Mouse (Mus musculus): ENCODE data around the gene Tmem86b.

Tmem86b gene

DNA sequence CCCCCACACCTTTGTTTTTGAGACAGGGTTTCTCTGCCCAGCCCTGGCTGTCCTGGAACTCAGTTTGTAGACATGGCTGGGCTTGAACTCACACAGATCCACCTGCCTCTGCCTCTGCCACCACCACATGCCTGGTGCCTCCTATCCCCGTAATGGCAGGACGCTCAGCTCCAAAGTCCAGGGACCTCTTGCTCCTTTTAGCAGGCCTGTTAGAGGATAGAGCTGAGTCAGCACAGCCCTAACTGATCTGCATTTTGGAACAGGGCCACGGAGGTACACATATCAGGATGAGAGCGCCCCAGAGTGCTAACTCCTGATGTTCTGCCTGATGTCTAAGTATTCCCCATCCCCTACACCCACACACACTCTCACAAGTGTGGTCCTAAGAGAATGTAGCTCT, at the start of gene Tmem86b:
Gene Tmem86b, minus strand, starts transcription at position 392 of the 400 bp plus-strand sequence.
- DNase-seq (ENCODE audit: low read depth): no peak

DNA sequence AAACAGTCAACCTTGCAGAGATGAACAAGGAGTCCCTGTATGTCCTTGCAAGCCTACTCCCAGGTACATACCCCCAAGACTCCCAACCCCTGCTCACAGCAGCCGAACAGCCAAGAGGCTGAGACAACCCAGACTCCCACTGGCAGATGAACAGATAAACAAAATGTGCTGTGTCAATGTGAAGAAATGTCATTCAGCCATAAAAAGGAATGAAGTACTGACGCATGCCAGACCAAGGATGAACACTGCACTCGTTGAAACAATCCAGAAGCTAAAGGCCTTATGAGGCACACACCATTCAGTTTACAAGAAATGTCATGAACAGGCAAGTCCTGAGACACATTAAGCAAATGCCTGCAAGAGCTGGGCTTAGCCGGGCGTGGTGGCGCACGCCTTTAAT, 44.0 kb upstream of the Tmem86b start:
- DNase-seq (ENCODE audit: low read depth): no peak

DNA sequence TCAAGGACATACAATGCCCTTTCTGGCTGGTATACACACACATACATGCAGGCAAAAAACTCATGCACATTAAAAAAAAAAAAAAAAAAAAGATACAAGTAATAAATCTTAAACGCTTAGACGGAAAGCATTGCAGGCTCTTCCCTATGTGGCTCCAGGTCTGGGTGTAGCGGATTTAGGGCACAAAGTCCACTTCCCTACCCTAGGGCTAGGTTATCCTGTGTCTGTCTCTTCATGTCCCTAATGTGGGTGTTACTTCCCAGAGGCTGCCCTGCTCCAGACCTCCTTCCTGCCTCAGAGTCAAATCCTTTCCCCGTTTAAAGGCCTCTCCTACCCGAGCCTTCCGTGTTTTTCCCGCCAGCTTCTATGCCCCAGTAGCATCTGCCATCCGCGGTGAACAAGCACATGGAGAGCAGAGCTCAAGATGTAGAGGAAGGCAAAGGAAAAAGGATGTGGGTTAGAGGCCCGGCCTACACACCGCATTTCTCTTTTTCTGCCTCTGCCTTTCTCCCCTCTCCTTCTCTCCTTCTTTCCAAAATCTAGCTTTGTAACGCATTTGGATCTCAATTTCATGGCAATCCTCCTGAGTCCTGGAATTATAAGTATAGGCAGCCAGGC, 43.0 kb upstream of the Tmem86b start:
- DNase-seq (ENCODE audit: low read depth): no peak

DNA sequence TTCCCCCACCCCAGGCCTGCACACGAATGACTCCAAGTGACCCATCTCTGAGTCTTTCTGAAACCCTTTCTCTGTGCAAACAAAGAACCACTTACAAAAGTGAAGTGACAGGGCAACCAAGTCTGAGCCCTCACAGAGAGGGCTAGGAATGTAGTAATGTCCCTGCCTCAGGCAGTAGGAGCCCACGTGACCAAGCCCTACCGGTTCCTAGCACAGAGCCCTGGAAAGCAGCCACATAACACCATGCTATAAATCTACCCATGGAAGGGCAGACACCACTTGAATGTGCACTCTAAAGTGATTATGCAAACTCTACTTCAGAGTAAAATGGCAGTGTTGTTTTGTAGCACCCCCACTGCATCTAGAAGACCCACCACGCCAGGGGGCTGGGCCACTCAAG, 40.7 kb upstream of the Tmem86b start:
- DNase-seq (ENCODE audit: low read depth): no peak

DNA sequence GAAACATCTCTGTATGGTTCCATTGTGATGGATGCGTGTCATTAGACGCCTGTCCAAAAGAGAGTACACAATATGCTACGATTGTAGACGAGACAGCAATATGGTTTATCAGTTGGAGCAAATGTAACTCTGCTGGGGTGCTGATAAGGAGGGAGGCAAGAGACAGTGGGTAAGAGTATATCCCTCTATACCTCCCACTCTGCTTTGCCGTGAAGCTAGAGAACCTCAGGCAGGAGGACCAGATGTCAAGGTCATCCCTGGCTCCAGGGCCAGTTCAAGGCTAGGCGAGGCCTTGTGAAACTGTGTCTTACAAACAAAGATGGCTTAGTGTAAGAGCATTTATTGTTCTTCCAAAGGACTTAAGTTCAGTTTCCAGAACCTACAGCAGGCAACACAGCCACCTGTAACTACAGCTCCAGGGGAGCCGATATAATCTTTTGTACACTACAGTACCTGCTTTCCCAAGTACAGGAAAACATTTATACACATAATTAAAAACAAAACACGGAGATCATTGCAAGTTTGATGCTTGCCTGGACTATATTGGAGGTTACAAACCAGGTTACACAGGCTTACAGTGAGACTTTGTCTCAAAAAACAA, 39.5 kb upstream of the Tmem86b start:
- no peak for DNase-seq (ENCODE audit: low read depth)

DNA sequence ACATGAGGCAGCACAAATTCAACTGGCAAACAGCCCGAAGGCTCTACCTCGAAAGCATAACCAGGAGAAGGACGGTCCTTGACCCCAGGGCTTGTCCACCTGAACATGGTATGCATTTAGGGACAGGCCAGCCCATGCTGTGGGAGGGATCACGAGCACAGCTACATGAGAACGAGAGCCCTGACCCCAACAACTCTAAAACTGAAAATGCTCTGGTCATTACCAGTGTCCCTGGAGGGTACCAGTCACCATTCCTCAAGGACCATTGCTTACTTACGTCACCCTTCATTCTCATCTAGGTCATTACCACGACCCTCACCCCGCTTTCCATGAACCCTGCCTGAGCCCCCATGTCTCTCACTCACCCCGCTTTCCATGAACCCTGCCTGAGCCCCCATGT, 37.9 kb upstream of the Tmem86b start:
- DNase-seq (ENCODE audit: low read depth): no peak

DNA sequence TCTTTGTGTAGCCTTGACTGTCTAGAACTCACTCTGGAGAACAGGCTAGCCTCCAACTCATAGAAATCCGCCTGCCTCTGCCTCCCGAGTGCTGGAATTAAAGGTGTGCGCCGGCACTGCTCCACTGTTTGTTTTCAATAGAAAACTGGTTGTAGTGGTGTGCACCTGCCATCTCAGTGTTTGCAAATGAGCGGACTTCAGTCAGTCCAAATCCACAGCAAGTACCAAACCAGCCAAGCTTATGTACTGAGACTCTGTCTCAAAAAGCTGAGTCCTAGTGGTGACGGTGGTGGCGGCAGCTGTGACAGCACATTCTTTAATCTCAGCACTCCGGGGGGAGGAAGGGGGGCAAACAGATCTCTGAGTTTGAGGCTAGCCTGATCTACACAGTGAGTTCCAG, 37.3 kb upstream of the Tmem86b start:
- no peak for DNase-seq (ENCODE audit: low read depth)

DNA sequence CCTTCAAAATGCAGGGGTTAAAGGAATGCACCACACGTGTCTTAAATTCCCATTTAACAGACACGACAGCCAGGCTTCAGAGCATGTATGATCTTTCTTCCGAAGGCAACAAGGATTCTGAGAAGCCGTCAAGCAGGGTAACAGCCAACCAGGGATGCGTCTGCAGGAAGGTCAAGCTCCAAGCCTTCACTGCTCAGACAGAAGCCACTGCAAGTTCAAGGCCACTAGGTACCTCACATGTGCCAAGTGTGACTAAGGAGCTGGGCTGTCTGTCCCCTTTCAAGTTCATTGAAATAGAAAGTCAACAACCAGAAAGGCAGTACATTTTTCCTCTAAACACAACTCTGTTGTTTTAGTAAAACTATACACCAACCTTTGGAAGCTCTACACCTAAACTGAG, 35.6 kb upstream of the Tmem86b start:
- DNase-seq (ENCODE audit: low read depth): no peak

DNA sequence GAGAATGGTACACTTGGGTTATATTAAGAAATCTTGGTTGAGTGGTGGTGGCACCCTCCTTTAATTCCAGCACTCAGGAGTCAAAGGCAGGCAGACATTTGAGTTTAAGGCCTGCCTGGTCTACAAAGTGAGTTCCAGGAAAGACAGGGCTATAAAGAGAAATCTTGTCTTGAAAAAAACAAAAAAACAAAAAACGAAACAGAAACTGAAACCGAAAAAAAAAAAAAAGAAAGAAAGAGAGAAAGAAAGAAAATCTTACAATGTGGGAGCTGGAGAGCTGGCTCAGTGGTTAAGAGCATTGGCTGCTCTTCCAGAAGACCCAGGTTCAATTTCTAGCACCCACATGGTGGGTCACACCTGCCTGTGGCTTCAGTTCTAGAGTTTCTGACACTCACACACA, 32.5 kb upstream of the Tmem86b start:
- DNase-seq (ENCODE audit: low read depth): no peak

DNA sequence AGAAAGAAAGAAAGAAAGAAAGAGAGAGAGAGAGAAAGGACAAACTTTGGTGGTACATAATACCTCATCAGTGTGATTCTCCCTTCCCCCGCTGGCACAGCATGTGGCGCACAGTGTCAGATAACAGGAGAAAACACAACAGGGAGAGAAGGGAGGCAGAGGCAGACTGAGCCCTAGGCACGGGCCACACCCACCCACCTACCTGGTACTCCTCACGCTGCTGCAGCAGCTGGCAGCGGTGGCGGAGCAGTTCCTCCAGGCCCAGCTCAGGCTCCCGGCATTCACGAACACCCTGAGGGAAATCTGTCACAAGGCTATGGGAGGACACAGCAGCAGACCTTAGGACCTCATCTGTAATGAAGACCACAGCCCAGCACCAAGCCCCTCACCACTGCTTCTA, 32.0 kb upstream of the Tmem86b start:
- DNase-seq (ENCODE audit: low read depth): no peak

DNA sequence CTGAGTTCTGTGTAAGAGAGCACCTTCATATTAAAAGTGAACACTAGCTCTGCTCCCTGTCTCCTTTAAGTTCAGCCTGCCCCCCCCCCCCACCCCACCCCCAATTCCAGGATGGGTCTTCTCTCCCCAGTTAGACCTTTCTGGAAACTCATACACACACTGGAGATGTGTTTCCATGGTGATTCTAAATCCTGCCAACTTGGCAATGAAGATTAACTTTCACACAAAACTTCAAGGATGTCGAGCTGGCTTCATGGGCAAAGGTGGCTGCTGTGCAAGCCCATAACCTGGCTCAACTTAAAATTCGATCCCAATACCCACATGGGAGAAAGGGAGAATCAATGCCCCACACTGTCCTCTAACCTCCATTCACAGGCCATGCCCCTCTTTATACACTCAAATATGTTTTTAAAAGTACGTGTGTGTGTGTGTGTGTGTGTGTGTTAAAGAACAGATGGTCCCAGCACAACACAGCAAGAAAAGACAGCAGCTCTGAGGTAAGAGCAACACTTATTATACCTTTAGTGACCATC, 28.8 kb upstream of the Tmem86b start:
- no peak for DNase-seq (ENCODE audit: low read depth)

DNA sequence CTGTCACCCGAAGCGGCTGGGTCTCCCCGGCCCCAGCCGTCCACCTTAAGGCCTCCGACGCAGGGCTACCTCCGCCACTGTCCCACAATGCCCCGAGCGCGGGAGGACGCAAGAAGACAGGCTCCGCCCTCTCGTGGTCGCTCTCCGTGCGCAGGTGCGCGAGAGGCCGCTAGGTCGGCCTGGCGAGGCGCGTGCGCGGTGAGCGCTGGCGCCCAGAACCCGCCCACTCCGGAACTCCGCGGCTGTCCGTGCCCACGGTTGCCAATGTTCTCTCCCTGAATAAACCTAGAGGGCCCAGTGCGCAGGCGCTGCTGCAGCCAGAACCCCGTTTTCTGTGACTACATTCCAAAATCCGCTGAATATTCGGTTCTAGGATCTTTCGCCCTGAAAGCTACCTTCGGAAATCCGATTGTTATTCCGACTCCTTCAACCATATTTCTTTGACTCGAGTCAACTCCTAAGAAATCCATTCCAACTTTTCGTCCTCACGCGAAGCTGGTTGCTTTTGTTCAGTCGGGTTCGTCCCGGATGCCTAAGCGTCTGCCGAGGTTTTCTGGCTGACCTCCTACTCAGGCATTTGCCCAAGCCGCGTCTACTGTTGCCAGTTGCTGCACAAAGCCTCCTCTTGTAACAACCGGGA, 27.8 kb upstream of the Tmem86b start, which contains the start of gene Ppp6r1:
Gene Ppp6r1, minus strand, starts transcription at position 108 of the 640 bp plus-strand sequence.
- peak; percentile 97 for DNase-seq (ENCODE audit: low read depth)

DNA sequence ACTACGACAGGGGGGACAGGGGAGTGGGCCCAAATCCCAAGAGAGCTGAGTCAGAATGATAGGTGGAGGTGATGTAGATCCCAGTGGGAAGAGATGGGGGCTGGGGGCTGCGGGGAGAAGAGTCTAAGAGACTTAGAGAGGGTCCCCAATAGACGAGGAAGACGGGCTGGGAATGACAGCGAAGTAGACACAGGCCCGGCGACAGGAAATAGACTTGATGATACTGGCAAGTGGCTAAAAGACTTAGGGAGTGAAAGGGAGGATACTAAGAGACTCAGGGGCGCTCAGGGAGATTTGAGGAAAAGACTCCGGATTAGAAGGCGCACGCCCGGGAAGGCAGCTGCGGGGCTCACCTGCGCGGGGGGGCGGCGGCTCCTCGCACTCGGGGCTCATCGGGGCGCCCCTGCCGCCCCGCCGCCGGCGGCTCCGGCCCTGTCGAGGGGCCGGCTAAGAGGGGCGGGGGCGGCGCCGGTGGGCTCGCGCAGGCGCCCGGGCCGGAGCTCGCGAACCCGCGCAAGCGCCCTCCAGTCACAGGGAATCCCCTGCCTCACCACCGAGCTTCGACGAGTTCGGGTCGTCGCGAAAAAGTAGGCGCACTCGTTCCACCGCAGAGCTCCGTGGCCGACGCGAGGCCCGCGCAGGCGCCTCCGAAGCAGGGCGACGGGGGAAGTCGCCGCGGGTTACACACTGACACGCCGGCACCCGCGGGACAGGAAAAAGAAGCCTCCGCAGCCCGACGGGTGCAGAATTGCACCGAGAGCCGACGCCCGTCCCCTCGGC, 27.1 kb upstream of the Tmem86b start:
- no peak for DNase-seq (ENCODE audit: low read depth)

DNA sequence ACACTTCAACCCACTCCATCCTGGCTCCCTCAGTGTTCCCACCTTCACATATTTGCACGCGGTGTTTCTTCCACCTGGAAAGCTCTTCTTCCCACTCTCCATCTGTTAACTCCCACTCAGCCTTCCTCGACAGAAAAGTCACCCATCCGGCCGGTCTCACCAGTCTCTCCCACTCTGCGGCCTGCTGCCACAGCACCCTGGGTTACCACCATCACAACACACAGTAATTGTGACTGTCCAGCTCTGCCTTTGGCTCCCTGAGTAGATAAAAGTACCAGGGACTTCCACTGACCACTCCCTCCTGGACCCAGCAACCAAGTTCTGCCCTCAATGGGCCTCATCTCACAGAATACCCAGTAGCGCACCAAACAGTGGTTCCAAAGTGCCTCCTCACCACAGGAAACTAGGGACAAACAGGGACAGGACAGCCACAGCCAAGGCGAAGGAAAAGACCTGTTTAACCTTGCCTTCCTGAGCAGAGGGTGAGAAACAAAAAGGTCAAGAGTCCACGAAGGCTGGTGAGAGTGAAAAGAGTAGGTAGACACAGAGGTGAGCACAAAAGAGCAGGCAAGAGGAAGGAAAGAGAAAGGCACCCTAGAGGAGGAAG, 26.4 kb upstream of the Tmem86b start:
- no peak for DNase-seq (ENCODE audit: low read depth)

DNA sequence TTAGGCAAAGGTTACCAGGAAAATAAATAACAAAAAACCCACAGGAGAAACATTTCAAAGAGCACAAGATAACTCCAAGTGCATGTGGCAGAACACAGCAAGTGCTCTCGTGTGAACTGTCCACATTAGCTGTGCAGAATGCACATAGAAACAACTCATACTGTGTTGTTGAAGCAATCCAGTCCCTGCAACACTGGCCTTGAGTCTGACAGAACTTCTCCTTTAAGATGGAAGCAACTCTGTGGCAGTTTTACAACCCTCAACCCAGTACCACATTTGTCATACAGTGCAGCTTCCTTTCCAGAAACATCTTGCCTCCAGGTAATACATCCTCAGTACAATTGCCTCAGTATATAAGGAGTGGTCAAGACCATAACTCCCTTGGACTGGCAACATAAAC, 25.6 kb upstream of the Tmem86b start:
- no peak for DNase-seq (ENCODE audit: low read depth)

DNA sequence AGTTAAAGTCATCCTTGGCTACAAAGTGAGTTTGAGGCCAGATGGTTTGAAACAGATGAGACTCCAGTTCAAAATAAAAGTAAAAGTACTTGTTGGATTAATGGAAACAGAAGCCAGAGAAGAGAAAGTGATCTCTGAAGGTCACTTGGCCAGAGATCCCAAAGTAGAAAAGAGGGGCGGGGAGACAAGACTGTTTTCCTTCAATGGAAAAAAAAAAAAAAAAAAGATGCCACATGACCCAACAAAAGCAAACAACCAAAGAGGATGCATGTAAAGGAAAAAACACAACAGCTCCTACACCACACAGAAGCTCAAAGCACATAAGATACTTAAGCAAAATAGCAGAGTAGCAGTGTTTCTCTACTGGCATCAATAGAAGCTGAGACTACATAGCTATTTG, 24.7 kb upstream of the Tmem86b start:
- no peak for DNase-seq (ENCODE audit: low read depth)

DNA sequence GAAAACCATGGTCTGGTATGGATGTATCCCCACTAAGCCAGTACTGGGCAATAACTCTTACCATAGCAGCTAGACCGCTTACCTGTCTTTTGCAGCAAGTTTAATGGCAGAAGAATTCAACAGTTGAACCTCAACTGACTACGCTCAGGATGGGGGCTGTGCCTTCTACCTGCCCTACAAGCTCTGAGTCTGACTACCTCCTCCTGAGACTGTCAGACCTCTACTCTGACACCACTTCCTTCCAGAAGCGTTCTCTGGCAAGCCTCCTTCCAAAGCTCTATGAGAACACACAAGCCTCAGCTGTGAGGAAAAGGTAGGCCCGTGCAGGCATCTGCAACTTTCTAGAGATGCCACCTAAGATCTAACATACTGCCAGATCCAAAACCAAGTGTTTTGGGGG, 24.2 kb upstream of the Tmem86b start:
- DNase-seq (ENCODE audit: low read depth): no peak

DNA sequence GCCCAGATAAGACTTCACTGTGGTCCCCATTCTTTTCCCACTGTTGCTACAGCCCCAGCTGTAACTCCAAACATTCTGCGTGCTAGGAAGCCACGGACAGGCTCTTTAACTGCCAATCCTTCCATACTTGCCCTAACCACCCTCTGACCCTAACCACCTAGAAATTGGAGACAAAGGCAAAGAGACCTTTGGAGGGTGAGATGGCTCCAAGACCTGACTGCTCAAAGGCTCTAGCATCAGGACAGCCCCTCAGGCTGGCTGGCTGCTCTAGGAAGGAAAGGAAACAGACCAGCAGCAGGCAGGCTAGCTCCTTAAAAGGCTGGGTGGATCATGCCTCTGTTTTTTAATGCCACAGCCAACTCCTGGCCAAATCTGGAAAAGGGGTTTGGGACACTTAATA, 23.0 kb upstream of the Tmem86b start:
- no peak for DNase-seq (ENCODE audit: low read depth)

DNA sequence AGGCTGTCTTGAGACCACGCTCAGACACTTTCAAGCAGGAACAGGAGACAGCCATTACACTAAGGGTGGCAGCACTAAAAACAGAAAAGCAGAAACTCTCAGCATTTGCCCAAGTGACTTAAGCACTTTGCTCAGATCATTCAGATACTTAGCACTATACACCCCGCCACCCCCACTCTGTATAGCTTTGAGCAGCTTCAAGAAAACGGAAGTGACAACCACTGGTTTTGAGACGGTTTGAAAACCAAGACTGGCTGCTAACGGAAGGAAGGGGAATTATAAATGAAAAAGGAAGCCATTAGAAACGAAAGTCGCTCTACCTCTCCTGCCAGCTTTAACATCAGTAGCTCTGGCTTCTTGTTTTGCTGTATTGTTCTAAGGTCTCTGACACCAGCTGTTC, 22.6 kb upstream of the Tmem86b start:
- no peak for DNase-seq (ENCODE audit: low read depth)

DNA sequence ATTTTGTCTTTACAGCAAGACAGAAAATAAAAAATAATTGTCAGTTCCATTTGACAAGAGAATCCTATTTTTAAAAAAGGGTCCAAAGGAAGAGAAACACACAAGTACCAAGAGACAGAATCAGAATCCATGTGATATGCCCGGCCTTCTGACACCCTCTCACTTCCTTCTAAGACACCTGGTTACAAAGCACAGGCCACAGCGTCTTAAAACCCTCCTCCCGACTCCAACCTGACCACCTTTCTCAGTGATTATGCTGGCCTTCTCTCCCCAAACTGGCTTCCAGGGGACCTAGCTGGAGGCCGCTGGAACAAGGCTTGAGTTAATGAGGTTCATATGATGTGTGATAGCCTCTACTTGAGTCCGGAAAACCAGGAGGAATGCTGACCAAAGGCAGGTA, 22.1 kb upstream of the Tmem86b start:
- DNase-seq (ENCODE audit: low read depth): no peak

DNA sequence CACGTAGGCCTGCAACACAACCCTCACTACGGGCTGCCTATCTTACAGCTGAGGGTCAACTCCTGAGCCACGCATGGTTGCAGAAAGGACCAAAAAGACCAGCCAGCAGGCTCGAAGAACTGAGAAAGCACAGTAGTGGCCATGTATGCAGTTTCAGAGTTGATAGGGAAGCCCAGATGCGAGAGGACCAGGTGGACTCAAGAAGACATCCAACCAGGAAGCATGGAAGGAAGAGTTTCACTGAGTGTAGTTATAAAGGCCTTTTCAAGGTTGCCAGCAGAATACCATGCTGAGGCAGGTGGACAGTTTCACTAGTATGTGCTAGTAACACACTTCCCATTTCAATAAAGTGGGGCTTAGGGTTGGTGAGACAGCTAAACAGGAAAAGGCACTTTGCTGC, 21.5 kb upstream of the Tmem86b start:
- no peak for DNase-seq (ENCODE audit: low read depth)

DNA sequence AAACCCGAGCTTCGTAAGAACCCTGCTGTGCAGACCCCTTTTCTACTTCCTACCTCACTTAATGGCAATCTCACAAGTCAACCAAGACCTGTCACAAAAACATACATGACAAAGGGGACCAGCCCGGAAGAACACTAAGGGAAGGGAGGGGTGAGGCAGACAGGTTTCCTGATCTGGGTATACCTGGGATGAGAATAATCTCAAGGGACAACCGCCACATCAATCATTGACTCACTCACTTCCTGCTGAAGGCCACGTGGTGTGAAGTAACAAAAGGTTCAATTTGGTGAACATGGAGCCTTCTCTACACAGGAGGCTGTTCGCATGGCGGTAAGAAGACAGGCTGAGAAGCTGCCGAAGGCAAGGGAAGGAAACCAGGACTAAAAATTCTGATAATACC, 20.4 kb upstream of the Tmem86b start:
- no peak for DNase-seq (ENCODE audit: low read depth)
